Mouse (Mus musculus): ENCODE results near the gene Pros1. TPM values are rescaled to one million over a fixed set of nuclear protein-coding genes. Genes with fewer than 3 reads are reported as not detected.

Pros1 gene
- polyA plus RNA-seq, 1 experiment from 2014 or later = 17.5 TPM

GRCm38 (mm10) chr16:62942418-62943410, 88.6 kb downstream of the Pros1 start:
- H3K4me2 ChIP-seq = no peak overlapping the region
- H3K9me3 ChIP-seq (replicated peaks) = no peaks in the 10 kb centered on the region
- H3K27me3 ChIP-seq (replicated peaks) = no peaks in the 10 kb centered on the region
- no peak overlapping the region for H3K4me3 ChIP-seq
- H3K4me1 ChIP-seq (replicated peaks) = no peaks in the 10 kb centered on the region
- 79% methylated on average over 16 of the region's 16 CpGs for WGBS
- H3K36me3 ChIP-seq = no peaks in the 10 kb centered on the region
- H3K27ac ChIP-seq (ENCODE audit: poor library complexity, severe bottlenecking) = no peak overlapping the region
- ATAC-seq (ENCODE audit: insufficient number of reproducible peaks, low FRiP score) = no peak
- H3K9ac ChIP-seq = no peak overlapping the region

GRCm38 (mm10) chr16:62958485-62958884, 104.4 kb downstream of the Pros1 start:
- H3K9ac ChIP-seq = no peak overlapping the region
- H3K9me3 ChIP-seq (replicated peaks) = no peaks in the 10 kb centered on the region
- WGBS = 79% methylated on average over 4 of the region's 4 CpGs
- no peaks in the 10 kb centered on the region for H3K4me1 ChIP-seq (replicated peaks)
- ATAC-seq (ENCODE audit: insufficient number of reproducible peaks, low FRiP score) = no peak
- no peaks in the 10 kb centered on the region for H3K36me3 ChIP-seq
- no peaks in the 10 kb centered on the region for H3K27me3 ChIP-seq (replicated peaks)
- no peak overlapping the region for H3K4me2 ChIP-seq
- no peak overlapping the region for H3K27ac ChIP-seq (ENCODE audit: poor library complexity, severe bottlenecking)
- H3K4me3 ChIP-seq = no peak overlapping the region

- Histone ChIP-seq H3K36me3 (no peaks in the 10 kb centered on the region), H3K9ac (no peak overlapping the region), H3K4me3 (no peak overlapping the region), H3K9me3 (replicated peaks) (no peaks in the 10 kb centered on the region), H3K4me1 (replicated peaks) (no peaks in the 10 kb centered on the region), H3K27ac (ENCODE audit: poor library complexity, severe bottlenecking) (no peak overlapping the region), H3K4me2 (no peak overlapping the region), H3K27me3 (replicated peaks) (no peaks in the 10 kb centered on the region)
- 76% methylated on average over 6 of the region's 6 CpGs for WGBS
- no peak for ATAC-seq (ENCODE audit: insufficient number of reproducible peaks, low FRiP score)
Observed at GRCm38 (mm10) chr16:62964361-62964763, 110.3 kb downstream of the Pros1 start.

DNA sequence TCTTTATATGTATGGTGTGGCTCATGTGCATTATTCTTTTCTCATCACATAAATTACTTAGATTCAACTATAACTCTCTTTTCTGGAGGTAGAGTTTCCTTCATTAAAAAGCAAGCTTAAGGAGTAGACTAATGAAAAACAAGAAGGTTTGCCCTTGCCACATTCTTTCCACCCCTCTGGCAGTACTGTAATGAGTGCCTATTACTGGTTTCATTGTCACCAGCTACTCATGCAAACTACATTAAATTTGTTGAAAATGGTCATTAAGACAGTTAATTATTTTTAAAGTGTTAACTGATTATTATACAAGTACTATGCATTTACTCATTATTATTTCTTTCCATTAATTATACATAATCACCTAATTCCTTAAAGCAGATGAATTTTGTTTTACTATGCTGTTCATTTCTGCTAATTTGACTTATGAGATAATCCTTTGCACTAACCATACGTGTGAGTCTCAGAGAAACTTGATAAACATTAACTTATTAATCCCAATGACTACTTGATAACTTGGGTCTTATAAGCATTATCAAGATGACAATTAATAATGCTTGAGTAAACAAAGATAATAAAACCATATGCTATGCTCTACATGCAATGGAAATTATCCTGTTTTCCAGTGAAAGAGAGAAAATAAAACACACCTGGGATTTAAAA, 117.7 kb downstream of the Pros1 start:
- H3K4me2 ChIP-seq = no peak overlapping the region

GRCm38 (mm10) chr16:62974926-62975325, 120.8 kb downstream of the Pros1 start:
- Histone ChIP-seq H3K4me1 (replicated peaks) (no peaks in the 10 kb centered on the region), H3K9me3 (replicated peaks) (no peaks in the 10 kb centered on the region), H3K9ac (no peak overlapping the region), H3K27me3 (replicated peaks) (no peaks in the 10 kb centered on the region), H3K36me3 (no peaks in the 10 kb centered on the region), H3K4me3 (no peak overlapping the region), H3K4me2 (no peak overlapping the region), H3K27ac (ENCODE audit: poor library complexity, severe bottlenecking) (no peak overlapping the region)
- ATAC-seq (ENCODE audit: insufficient number of reproducible peaks, low FRiP score) = no peak
- WGBS = 62% methylated on average over 1 of the region's 1 CpGs

More for the DNA sequence above, 117.7 kb downstream of the Pros1 start:
- H3K27me3 ChIP-seq (replicated peaks) = no peaks in the 10 kb centered on the region
- no peak overlapping the region for H3K9ac ChIP-seq
- no peak for ATAC-seq (ENCODE audit: insufficient number of reproducible peaks, low FRiP score)
- H3K27ac ChIP-seq (ENCODE audit: poor library complexity, severe bottlenecking) = no peak overlapping the region
- H3K9me3 ChIP-seq (replicated peaks) = no peaks in the 10 kb centered on the region
- no peaks in the 10 kb centered on the region for H3K36me3 ChIP-seq
- H3K4me3 ChIP-seq = no peak overlapping the region
- no peaks in the 10 kb centered on the region for H3K4me1 ChIP-seq (replicated peaks)
- WGBS = 67% methylated on average over 1 of the region's 1 CpGs

Small RNA genes within 50 kb of the gene (microRNA-seq; reads per million reads assigned to microRNA genes)
- not detected for gene Gm25986

Other genes starting within 250 kb of the Pros1 start
- gene Nsun3, start 67.5 kb upstream of the Pros1 start, polyA plus RNA-seq (2016; fragmentation: Nextera tagmentation; extraction: Ambion mirVana) = 8.1 and 8.6 TPM in 2 replicates
- gene Stx19, start 39.6 kb upstream of the Pros1 start, polyA plus RNA-seq (2016; fragmentation: Nextera tagmentation; extraction: Ambion mirVana) = 0.15 and 0.24 TPM in 2 replicates
- gene Arl13b, start 7.3 kb upstream of the Pros1 start, polyA plus RNA-seq (2016; fragmentation: Nextera tagmentation; extraction: Ambion mirVana) = 9.7 and 10.4 TPM in 2 replicates

All from heart, embryonic 12.5 days (tissue).